Mouse (Mus musculus): Measurements from ENCODE around the gene Polr2b.

DNA sequence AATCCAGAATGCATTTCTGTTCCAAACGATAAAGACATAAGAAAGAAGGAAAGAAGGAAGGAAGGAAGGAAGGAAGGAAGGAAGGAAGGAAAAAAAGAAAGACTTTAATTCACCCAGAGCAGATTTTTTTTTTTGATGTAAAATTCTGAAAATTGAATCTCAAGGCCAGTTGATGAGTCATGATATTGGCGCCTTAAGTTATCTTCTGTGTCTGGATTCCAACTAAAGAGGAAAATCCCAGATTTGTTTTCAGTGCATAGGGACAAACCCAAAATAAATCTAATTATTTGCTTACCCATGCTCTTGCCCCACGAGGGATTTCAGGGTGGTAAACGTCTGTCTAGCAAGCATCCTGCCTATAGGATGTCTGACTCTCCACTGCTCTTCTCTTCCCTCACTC, 51.1 kb downstream of the Polr2b start:
- TF ChIP-seq CTCF (IDR thresholded peaks at IDR 0.05; ENCODE audit: low read depth): no peak
- TF ChIP-seq EP300 (IDR thresholded peaks at IDR 0.05; ENCODE audit: low read depth): no peak
